Mouse (Mus musculus): ENCODE measurements around the gene Rab43.

DNA sequence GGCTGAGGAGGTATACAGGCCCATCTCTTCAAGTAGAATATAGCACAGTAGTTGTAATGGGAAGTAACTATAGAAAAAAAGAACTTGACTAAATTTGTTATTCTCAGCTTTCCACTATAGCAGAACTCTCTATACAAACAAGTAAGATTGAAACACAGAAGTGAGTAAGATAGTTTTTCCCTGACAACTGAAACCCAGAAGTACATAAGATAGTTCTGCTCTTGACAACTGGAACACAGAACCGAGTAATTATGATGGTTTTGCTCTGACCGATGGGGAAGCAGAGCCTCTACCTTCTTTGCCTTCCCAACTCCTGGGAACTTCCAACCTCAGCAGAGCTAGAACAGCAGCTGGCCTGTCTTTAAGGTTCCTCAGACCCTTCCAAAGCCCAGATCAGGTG, 2.8 kb downstream of the Rab43 start:
- TF ChIP-seq POLR2A (IDR thresholded peaks at IDR 0.05; ENCODE audit: insufficient read depth, low read depth, low read length) = no peak
- TF ChIP-seq EP300 (IDR thresholded peaks at IDR 0.05; ENCODE audit: insufficient read depth, low read depth, low read length) = no peak

Measured in heart, adult 2 months (tissue).